Mouse (Mus musculus) limb, embryonic 11.5 days (tissue): ENCODE results near the gene Mta2. TPM values are rescaled to one million over a fixed set of nuclear protein-coding genes. Genes with fewer than 3 reads are reported as not detected.
"Not testable (repeated sequence)": the region's sequence is repeated elsewhere in the genome, so short reads cannot be mapped to it uniquely, and the experiment has no call there.

ENCODE experiments used
- ATAC-seq: fragments of 200-750 bp; cut with Nextera tagmentation; 2 replicates; pipeline ENCODE4 v1.8.0; 2017; ENCODE audit warnings: low read depth; ENCODE audit not compliant: insufficient number of reproducible peaks, low FRiP score, low TSS enrichment
- DNase-seq: peaks from one replicate; pipeline ENCODE4 v3.0.0-alpha.2; 2015; ENCODE audit warnings: low spot score
- H3K27ac ChIP-seq: fragments of 300-500 bp; sonication (generic); replicated peaks from 2 replicates; pipeline ENCODE4 v1.5.1; 2014; ENCODE audit warnings: low read depth, mild to moderate bottlenecking, low read length
- H3K27me3 ChIP-seq: fragments of 300-500 bp; sonication (generic); 2 replicates; pipeline ENCODE4 v1.6.1; 2014; ENCODE audit warnings: mild to moderate bottlenecking, low read length, mixed read lengths; ENCODE audit not compliant: control insufficient read depth, insufficient read depth
- H3K36me3 ChIP-seq: fragments of 300-500 bp; sonication (generic); 2 replicates; pipeline ENCODE4 v1.6.1; 2014; ENCODE audit warnings: mild to moderate bottlenecking, low read length, moderate library complexity, mixed read lengths; ENCODE audit not compliant: control insufficient read depth, insufficient read depth
- H3K4me1 ChIP-seq: fragments of 300-500 bp; sonication (generic); 2 replicates; pipeline ENCODE4 v1.6.1; 2014; ENCODE audit warnings: low read length, mixed read lengths; ENCODE audit not compliant: control insufficient read depth, insufficient read depth
- H3K4me2 ChIP-seq: fragments of 300-500 bp; sonication (generic); 2 replicates; pipeline ENCODE4 v1.6.1; 2014; ENCODE audit warnings: low read depth, mild to moderate bottlenecking, moderate library complexity; ENCODE audit not compliant: severe bottlenecking
- H3K4me3 ChIP-seq: fragments of 300-500 bp; sonication (generic); 2 replicates; pipeline ENCODE4 v1.5.1; 2014; ENCODE audit warnings: low read depth, low read length
- H3K9ac ChIP-seq: fragments of 300-500 bp; sonication (generic); 2 replicates; pipeline ENCODE4 v1.6.1; 2014; ENCODE audit warnings: mild to moderate bottlenecking, low read length
- H3K9me3 ChIP-seq: fragments of 300-500 bp; sonication (generic); 2 replicates; pipeline ENCODE4 v1.6.1; 2016; ENCODE audit warnings: low read length; ENCODE audit not compliant: control insufficient read depth
- WGBS: fragments of 180-500 bp; shearing (Covaris S2); extraction: QIAGEN DNeasy Blood & Tissue Kit; methylation state at CpG from one replicate; pipeline ENCODE4 v1.1.7; 2014; 5-methylcytosine and 5-hydroxymethylcytosine counted together
- polyA plus RNA-seq: library from polyadenylated mRNA; unstranded; fragments of >200 nt; fragmentation: Nextera tagmentation; extraction: Ambion mirVana; gene quantifications from 2 replicates; pipeline ENCODE4 v1.2.1, GENCODE M21; 2014

Mta2 gene
- polyA plus RNA-seq, 1 experiment from 2014 or later, result 58.5 TPM

DNA sequence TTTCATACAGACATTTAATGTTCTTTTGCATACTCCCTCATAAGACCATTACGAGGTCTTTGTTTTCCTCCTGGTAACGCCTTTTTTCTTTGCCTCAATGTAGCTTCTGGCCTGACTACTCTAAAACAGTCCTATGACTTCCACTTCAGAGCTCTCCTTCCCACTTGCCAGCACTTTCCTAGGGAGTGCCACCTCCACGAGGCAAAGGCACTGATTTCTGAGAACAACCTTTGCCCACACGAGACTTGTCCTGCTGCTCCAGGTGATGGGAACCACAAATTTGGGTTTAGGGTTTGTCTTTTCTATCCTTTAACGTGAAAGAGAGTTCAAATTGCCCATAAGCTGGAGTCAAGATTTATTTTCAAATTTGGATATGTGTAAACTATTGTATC is 24.5 kb downstream of the Mta2 start:
- Histone ChIP-seq H3K9ac (peak overlapping the region; percentile 62), H3K9me3 (no peaks in the 10 kb centered on the region), H3K36me3 (peaks cover 38% of the 10 kb centered on the region), H3K4me3 (peak overlapping the region; percentile 37), H3K4me1 (peaks cover 6% of the 10 kb centered on the region; the same call in 1 of the 2 replicates), H3K27ac (peak overlapping the region; percentile 70), H3K27me3 (no peaks in the 10 kb centered on the region), H3K4me2 (peak overlapping the region; percentile 49)
- ATAC-seq (no peak), DNase-seq (no peak)
- 44% methylated on average over 5 of the region's 5 CpGs for WGBS

DNA sequence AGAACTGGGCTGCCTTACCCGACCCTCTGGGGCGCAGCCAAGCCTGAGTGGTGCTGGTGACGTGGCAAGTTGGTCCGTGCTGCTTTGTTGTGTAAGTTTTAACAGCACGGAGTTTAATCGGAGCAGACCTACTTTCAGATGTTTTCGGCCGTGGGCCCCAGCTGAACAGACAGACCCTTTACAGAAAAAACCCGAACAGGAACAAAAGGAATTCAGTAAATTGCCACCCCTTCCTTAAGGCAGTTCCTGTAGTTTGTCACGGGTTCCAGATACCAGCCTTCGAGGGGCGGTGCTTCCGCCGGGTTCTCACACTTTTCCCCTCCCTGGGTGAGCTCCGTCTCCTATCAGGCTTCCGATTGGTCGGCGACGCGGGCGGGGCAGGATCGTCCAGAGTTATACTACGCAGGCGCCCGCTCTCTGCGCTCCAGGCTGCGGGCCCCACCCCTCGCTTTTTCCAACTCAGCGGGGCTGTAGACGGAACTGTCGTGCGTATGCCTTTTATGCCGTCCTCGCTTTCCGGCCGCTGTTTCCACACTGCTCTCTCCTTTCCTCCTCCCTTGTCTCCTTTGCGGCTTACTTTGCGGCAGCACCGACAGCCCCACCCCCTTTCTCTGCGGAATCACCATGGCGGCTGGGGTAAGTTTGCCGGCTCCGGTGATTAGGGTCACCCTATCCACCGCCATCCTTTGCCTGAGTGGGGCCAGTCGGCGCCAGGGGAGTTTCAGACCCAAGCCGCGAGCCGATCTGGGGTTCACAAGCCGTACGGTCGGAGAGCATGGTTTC is 25.1 kb downstream of the Mta2 start, which contains the start of gene Eef1g:
Gene Eef1g (plus strand): TSS at position 452 of the 783 bp plus-strand sequence.
- Histone ChIP-seq H3K4me3 (peak within 1 kb of the TSS; percentile 55), H3K36me3 (peaks cover 42% of the 10 kb centered on the region), H3K9ac (peak within 1 kb of the TSS; percentile 87), H3K27me3 (no peaks in the 10 kb centered on the region), H3K4me2 (peak within 1 kb of the TSS; percentile 86), H3K27ac (peak within 1 kb of the TSS; percentile 73), H3K4me1 (peaks cover 6% of the 10 kb centered on the region; the same call in 1 of the 2 replicates), H3K9me3 (no peaks in the 10 kb centered on the region)
- DNase-seq (peak; percentile 99), ATAC-seq (peak; percentile 99)
- WGBS, result under 1% methylated on average over 52 of the region's 52 CpGs

DNA sequence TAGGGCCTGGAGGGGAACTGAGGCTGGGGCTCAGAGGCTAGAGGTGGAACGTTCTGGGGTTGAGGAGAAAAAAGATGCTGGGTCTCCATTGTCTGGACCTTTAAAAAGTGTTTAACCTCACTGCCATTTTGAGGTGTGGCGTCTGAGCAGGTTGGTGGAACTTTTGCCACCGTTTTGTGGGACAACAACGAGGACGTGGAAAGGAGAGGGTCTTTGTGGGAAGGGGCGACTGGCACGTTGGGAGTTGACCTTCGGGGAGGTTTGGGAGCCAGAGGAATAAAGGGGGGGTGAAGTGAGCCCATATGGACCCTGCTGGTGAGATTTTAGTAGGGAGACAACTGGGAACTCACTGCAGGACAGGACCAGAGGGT is 25.7 kb downstream of the Mta2 start:
- Histone ChIP-seq H3K4me3 (peak overlapping the region; percentile 55), H3K9ac (peak overlapping the region; percentile 87), H3K27ac (peak overlapping the region; percentile 73), H3K27me3 (no peaks in the 10 kb centered on the region), H3K36me3 (peaks cover 41% of the 10 kb centered on the region), H3K4me2 (peak overlapping the region; percentile 86), H3K4me1 (peaks cover 6% of the 10 kb centered on the region; the same call in 1 of the 2 replicates), H3K9me3 (no peaks in the 10 kb centered on the region)
- 0% methylated on average over 8 of the region's 8 CpGs for WGBS
- no peak for ATAC-seq
- no peak for DNase-seq

DNA sequence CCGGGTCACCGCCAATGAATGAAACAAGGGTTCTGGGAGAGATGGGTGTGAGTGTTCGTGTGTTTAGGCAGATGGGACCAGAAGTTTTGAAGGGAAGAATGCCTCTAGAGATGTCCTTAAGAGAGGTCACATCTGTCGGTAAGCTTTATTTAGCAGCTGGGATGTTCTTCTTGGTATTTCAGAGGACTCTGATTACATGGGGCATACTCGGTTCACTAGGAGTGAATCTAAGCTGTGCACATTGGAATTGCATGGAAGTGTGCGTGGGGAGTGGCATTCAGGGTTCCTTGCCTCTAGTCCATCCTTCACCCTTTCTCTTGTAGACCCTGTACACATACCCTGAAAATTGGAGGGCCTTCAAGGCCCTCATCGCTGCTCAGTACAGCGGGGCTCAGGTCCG is 26.2 kb downstream of the Mta2 start:
- Histone ChIP-seq H3K36me3 (peaks cover 38% of the 10 kb centered on the region), H3K4me1 (peaks cover 6% of the 10 kb centered on the region; the same call in 1 of the 2 replicates), H3K27me3 (no peaks in the 10 kb centered on the region), H3K4me2 (peak overlapping the region; percentile 86), H3K27ac (peak overlapping the region; percentile 22; the same call in 1 of the 2 replicates), H3K4me3 (peak overlapping the region; percentile 55), H3K9me3 (no peaks in the 10 kb centered on the region), H3K9ac (peak overlapping the region; percentile 87)
- ATAC-seq (no peak), DNase-seq (no peak)
- 4% methylated on average over 8 of the region's 9 CpGs for WGBS

DNA sequence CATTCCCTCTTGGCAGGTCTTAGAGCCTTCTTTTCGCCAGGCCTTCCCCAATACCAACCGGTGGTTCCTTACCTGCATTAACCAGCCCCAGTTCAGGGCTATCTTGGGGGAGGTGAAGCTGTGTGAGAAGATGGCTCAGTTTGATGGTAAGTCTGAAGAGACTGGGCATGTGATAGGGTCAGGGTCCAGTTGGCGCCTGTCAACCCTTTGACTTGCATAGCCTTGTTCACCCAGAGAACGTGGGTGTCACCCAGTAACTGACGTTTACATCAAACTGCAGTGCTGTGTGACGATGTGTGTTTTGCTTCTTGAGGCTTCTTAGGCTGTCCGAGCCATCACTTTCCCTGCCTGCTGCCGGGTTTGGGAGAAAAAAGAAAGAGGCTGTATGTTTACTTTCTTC is 30.8 kb downstream of the Mta2 start:
- H3K36me3 ChIP-seq, result peaks cover 34% of the 10 kb centered on the region
- H3K27ac ChIP-seq, H3K9ac ChIP-seq, H3K27me3 ChIP-seq, H3K4me3 ChIP-seq, DNase-seq, H3K9me3 ChIP-seq, ATAC-seq, H3K4me2 ChIP-seq, H3K4me1 ChIP-seq: not testable (repeated sequence)
- 88% methylated on average over 8 of the region's 8 CpGs for WGBS

DNA sequence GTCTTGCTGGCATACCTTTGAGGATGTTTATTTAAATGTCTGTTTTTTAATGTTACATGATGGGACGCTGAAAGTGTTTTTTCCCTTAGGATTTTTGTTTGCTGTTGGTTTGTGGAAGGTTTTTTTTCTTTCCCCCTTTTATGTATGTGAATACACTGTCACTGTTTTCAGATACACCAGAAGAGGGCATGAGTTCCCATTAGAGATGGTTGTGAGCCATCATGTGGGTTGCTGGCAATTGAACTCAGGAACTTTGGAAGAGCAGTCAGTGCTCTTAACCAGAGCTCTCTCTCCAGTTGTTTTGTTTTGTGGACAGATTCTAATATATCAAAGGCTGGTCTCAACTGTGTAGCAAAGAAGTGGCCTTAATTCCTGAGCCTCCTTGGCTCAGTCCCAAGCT is 33.0 kb downstream of the Mta2 start:
- Histone ChIP-seq H3K27me3 (no peaks in the 10 kb centered on the region), H3K4me2 (no peak overlapping the region), H3K4me1 (no peaks in the 10 kb centered on the region), H3K9ac (no peak overlapping the region), H3K27ac (no peak overlapping the region), H3K4me3 (no peak overlapping the region), H3K36me3 (peaks cover 41% of the 10 kb centered on the region), H3K9me3 (no peaks in the 10 kb centered on the region)
- DNase-seq (no peak), ATAC-seq (no peak)
- WGBS, result 94% methylated on average over 1 of the region's 1 CpGs

DNA sequence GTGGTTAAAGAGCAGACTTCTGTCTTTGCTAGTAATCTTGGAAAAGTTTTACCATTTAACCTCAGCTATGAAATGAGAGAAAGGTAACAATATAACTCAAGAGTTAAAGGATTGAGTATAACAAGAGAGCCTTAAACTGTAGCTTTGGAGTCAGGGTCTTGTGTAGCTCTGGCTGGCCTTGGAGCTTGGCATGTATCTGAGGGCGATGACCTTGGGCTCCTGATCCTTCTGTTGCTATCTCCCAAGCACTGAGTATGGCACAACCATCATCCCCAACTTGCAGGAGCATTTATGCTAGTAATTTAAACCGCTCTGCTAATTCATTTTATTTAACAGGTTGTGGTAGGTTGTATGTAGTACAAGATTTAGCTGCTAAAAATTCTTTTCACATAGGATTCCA is 33.8 kb downstream of the Mta2 start:
- no peaks in the 10 kb centered on the region for H3K27me3 ChIP-seq
- no peak overlapping the region for H3K4me2 ChIP-seq
- H3K4me3 ChIP-seq, result no peak overlapping the region
- no peak overlapping the region for H3K9ac ChIP-seq
- H3K4me1 ChIP-seq, result no peaks in the 10 kb centered on the region
- 100% methylated on average over 2 of the region's 2 CpGs for WGBS
- no peak for ATAC-seq
- no peaks in the 10 kb centered on the region for H3K9me3 ChIP-seq
- peaks cover 36% of the 10 kb centered on the region for H3K36me3 ChIP-seq
- no peak for DNase-seq
- no peak overlapping the region for H3K27ac ChIP-seq

DNA sequence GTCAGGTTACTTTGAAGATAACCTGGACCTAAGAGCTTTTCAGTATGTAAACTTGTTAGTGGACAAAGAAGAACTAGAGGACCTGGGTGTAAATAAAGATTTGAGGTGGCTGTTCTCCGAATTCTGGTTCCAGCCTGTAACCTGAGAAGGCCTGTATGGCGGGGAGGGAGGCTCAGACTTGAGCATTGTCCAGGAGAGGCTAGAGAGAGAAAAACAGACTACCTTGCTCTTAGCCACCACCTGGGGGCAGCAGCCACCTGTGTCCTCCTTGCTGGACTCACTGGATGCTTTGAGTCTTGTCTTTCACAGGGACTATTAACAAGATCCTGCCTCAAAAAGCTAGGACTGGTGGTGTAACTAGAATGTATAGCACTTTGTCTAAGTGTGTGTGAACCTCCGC is 34.9 kb downstream of the Mta2 start:
- no peak overlapping the region for H3K4me2 ChIP-seq
- H3K9me3 ChIP-seq, result no peaks in the 10 kb centered on the region
- H3K27me3 ChIP-seq, result no peaks in the 10 kb centered on the region
- H3K9ac ChIP-seq, result no peak overlapping the region
- H3K4me1 ChIP-seq, result no peaks in the 10 kb centered on the region
- ATAC-seq (peak; percentile 75), DNase-seq (peak; percentile 75)
- peaks cover 29% of the 10 kb centered on the region for H3K36me3 ChIP-seq
- 35% methylated on average over 3 of the region's 3 CpGs for WGBS
- no peak overlapping the region for H3K4me3 ChIP-seq
- no peak overlapping the region for H3K27ac ChIP-seq
